Mouse (Mus musculus): ENCODE measurements at regions not wholly inside any gene's neighbourhood (a gene's known extent, or its start where the extent isn't known, plus 50 kb on each side); places are given as distances from the start of the nearest gene placed in this dataset.

- H3K9me3 ChIP-seq (replicated peaks; ENCODE audit: control insufficient read depth, low read length, poor library complexity, severe bottlenecking), result no peaks in the 10 kb centered on the region
- WGBS, result 84% methylated on average over 5 of the region's 5 CpGs
- no peaks in the 10 kb centered on the region for H3K27me3 ChIP-seq (ENCODE audit: control insufficient read depth, insufficient read depth, low read depth, low read length)
- H3K9ac ChIP-seq (ENCODE audit: low read depth, low read length), result no peak overlapping the region
- no peak overlapping the region for H3K4me3 ChIP-seq (ENCODE audit: low read depth, low read length)
- H3K36me3 ChIP-seq (ENCODE audit: control insufficient read depth, insufficient read depth, low read length), result no peaks in the 10 kb centered on the region
- H3K27ac ChIP-seq (ENCODE audit: low read length), result no peak overlapping the region
- no peak overlapping the region for H3K4me2 ChIP-seq (ENCODE audit: low read length)
- peaks cover 15% of the 10 kb centered on the region for H3K4me1 ChIP-seq (ENCODE audit: control insufficient read depth, insufficient read depth, low read length)
- ATAC-seq, result no peak
Measured at GRCm38 (mm10) chr4:12308332-12308731, 136.5 kb upstream of the Fam92a start.

DNA sequence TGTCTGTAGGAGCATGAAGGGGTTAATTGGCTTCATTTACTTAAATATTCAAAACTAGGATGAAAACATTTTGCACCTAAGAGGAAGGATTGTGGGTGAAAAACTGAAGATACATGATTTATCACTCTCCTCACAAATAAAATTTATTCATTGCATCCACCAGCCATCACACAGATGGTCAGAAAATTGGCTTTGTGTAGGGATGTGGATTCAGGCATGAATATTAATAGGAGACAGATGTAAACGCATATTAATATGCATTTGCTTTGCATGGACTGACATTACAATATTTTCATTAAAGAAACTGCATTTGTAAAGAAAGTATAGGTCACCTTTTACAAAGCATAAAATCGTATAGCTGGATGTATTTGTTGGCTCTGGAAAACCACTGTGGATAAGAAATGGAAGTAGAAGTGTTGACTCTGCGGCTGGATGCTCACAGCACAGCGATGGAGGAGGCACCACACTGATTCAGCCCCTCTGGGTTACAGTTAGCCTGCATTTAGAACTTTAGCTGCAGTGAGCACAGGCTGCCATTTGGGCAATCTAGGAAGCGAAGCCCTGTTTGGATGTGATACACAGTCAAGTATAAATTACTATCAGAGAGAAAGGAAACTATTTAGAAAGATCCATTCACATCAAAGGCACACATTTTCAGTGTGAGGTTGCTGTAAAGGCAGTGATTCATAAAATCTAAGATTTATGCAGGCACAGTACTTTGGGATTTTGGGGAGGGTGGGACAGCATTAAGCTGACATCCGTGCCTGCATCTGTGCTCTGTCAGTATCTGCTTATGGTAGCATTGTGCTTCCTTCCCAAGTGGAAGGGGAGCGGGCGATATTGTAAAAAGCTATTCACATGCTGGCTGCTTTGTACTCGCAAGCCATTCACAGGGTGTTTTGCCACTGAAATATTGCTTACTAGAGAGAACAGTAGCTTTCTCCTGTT is 135.1 kb upstream of the Fam92a start:
- WGBS, result 33% methylated on average over 9 of the region's 9 CpGs

GRCm38 (mm10) chr4:12287079-12287686 is 115.4 kb upstream of the Fam92a start:
- H3K4me1 ChIP-seq (ENCODE audit: control insufficient read depth, insufficient read depth, low read length), result peaks cover 3% of the 10 kb centered on the region; the same call in 1 of the 2 replicates
- H3K9ac ChIP-seq (ENCODE audit: low read depth, low read length), result no peak overlapping the region
- no peak overlapping the region for H3K4me3 ChIP-seq (ENCODE audit: low read depth, low read length)
- no peak overlapping the region for H3K27ac ChIP-seq (ENCODE audit: low read length)
- WGBS, result 40% methylated on average over 4 of the region's 4 CpGs
- 0 out of 2 replicates have a peak, but pooled peaks cover 4% of the 10 kb centered on the region for H3K9me3 ChIP-seq (replicated peaks; ENCODE audit: control insufficient read depth, low read length, poor library complexity, severe bottlenecking)
- no peaks in the 10 kb centered on the region for H3K27me3 ChIP-seq (ENCODE audit: control insufficient read depth, insufficient read depth, low read depth, low read length)
- H3K36me3 ChIP-seq (ENCODE audit: control insufficient read depth, insufficient read depth, low read length), result no peaks in the 10 kb centered on the region
- no peak overlapping the region for H3K4me2 ChIP-seq (ENCODE audit: low read length)
- 0 out of 2 replicates have a peak, but pooled peaks have one; percentile 28 for ATAC-seq

More for the DNA sequence above, 135.1 kb upstream of the Fam92a start:
- peak overlapping the region; percentile 39 for H3K4me2 ChIP-seq (ENCODE audit: low read length)
- H3K9me3 ChIP-seq (replicated peaks; ENCODE audit: control insufficient read depth, low read length, poor library complexity, severe bottlenecking), result no peaks in the 10 kb centered on the region
- no peaks in the 10 kb centered on the region for H3K27me3 ChIP-seq (ENCODE audit: control insufficient read depth, insufficient read depth, low read depth, low read length)
- H3K4me1 ChIP-seq (ENCODE audit: control insufficient read depth, insufficient read depth, low read length), result peaks cover 15% of the 10 kb centered on the region
- H3K27ac ChIP-seq (ENCODE audit: low read length), result peak overlapping the region; percentile 75
- H3K9ac ChIP-seq (ENCODE audit: low read depth, low read length), result peak overlapping the region; percentile 38; the same call in 1 of the 2 replicates
- H3K4me3 ChIP-seq (ENCODE audit: low read depth, low read length), result no peak overlapping the region
- no peaks in the 10 kb centered on the region for H3K36me3 ChIP-seq (ENCODE audit: control insufficient read depth, insufficient read depth, low read length)
- ATAC-seq, result peak; percentile 78

- Histone ChIP-seq H3K9me3 (replicated peaks; ENCODE audit: control insufficient read depth, low read length, poor library complexity, severe bottlenecking) (0 out of 2 replicates have a peak, but pooled peaks cover 4% of the 10 kb centered on the region), H3K4me3 (ENCODE audit: low read depth, low read length) (no peak overlapping the region), H3K4me2 (ENCODE audit: low read length) (no peak overlapping the region), H3K36me3 (ENCODE audit: control insufficient read depth, insufficient read depth, low read length) (no peaks in the 10 kb centered on the region), H3K4me1 (ENCODE audit: control insufficient read depth, insufficient read depth, low read length) (peaks cover 3% of the 10 kb centered on the region; the same call in 1 of the 2 replicates), H3K27me3 (ENCODE audit: control insufficient read depth, insufficient read depth, low read depth, low read length) (no peaks in the 10 kb centered on the region), H3K27ac (ENCODE audit: low read length) (no peak overlapping the region), H3K9ac (ENCODE audit: low read depth, low read length) (no peak overlapping the region)
- WGBS, result 34% methylated on average over 1 of the region's 1 CpGs
- ATAC-seq, result 0 out of 2 replicates have a peak, but pooled peaks have one; percentile 58
Measured at GRCm38 (mm10) chr4:12286391-12286790, 114.6 kb upstream of the Fam92a start.

DNA sequence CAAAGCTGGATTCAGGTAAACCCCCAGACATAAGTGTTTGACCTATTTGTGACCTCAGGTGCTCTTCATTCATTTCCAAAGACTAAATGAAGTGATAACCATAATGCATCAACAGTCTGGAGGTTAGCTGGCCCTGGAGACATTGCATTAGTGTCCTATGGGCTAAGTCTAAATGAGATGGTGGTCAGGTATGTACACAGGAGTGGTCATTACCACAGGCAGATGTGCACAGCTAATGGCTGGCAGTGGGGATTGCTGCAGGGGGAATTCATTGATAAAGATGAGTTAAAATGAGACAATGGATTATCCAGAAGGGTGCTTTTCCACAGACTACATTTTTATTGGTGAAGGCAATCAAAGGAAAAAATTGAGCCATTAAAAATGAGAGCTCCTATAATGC is 114.2 kb upstream of the Fam92a start:
- Histone ChIP-seq H3K9ac (ENCODE audit: low read depth, low read length) (no peak overlapping the region), H3K4me2 (ENCODE audit: low read length) (no peak overlapping the region), H3K4me3 (ENCODE audit: low read depth, low read length) (no peak overlapping the region), H3K27me3 (ENCODE audit: control insufficient read depth, insufficient read depth, low read depth, low read length) (no peaks in the 10 kb centered on the region), H3K27ac (ENCODE audit: low read length) (no peak overlapping the region), H3K9me3 (replicated peaks; ENCODE audit: control insufficient read depth, low read length, poor library complexity, severe bottlenecking) (0 out of 2 replicates have a peak, but pooled peaks cover 4% of the 10 kb centered on the region), H3K36me3 (ENCODE audit: control insufficient read depth, insufficient read depth, low read length) (no peaks in the 10 kb centered on the region), H3K4me1 (ENCODE audit: control insufficient read depth, insufficient read depth, low read length) (peaks cover 3% of the 10 kb centered on the region; the same call in 1 of the 2 replicates)
- ATAC-seq, result no peak

GRCm38 (mm10) chr4:12277949-12278348 is 106.1 kb upstream of the Fam92a start:
- no peak overlapping the region for H3K27ac ChIP-seq (ENCODE audit: low read length)
- H3K4me2 ChIP-seq (ENCODE audit: low read length), result no peak overlapping the region
- 80% methylated on average over 3 of the region's 3 CpGs for WGBS
- no peaks in the 10 kb centered on the region for H3K9me3 ChIP-seq (replicated peaks; ENCODE audit: control insufficient read depth, low read length, poor library complexity, severe bottlenecking)
- H3K4me3 ChIP-seq (ENCODE audit: low read depth, low read length), result no peak overlapping the region
- no peak for ATAC-seq
- no peak overlapping the region for H3K9ac ChIP-seq (ENCODE audit: low read depth, low read length)
- no peaks in the 10 kb centered on the region; the same call in 1 of the 2 replicates for H3K4me1 ChIP-seq (ENCODE audit: control insufficient read depth, insufficient read depth, low read length)
- no peaks in the 10 kb centered on the region for H3K27me3 ChIP-seq (ENCODE audit: control insufficient read depth, insufficient read depth, low read depth, low read length)
- H3K36me3 ChIP-seq (ENCODE audit: control insufficient read depth, insufficient read depth, low read length), result no peaks in the 10 kb centered on the region

DNA sequence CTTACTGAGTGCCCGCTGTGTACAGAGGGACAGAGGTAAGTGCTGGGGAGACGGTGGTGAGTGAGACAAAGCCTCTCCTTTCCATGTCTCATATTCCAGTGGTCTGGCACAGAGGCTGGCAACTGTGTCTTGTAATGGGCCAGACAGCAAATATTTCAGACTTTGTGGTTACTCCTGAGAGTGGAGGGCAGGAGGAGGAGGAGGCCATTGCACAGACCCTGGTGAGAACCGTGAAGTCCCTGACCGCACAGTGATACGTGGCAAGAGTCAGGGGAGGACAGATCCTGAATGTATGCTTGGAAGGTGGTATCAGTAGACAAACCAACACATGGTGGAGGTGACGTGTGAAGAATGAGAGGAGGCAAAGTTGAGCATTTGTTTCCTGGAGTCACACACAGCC is 101.6 kb upstream of the Fam92a start:
- no peak overlapping the region for H3K9ac ChIP-seq (ENCODE audit: low read depth, low read length)
- H3K27ac ChIP-seq (ENCODE audit: low read length), result no peak overlapping the region
- H3K4me3 ChIP-seq (ENCODE audit: low read depth, low read length), result no peak overlapping the region
- ATAC-seq, result no peak
- no peaks in the 10 kb centered on the region for H3K36me3 ChIP-seq (ENCODE audit: control insufficient read depth, insufficient read depth, low read length)
- WGBS, result 77% methylated on average over 6 of the region's 6 CpGs
- peaks cover 2% of the 10 kb centered on the region; the same call in 1 of the 2 replicates for H3K4me1 ChIP-seq (ENCODE audit: control insufficient read depth, insufficient read depth, low read length)
- no peaks in the 10 kb centered on the region for H3K27me3 ChIP-seq (ENCODE audit: control insufficient read depth, insufficient read depth, low read depth, low read length)
- no peak overlapping the region for H3K4me2 ChIP-seq (ENCODE audit: low read length)
- H3K9me3 ChIP-seq (replicated peaks; ENCODE audit: control insufficient read depth, low read length, poor library complexity, severe bottlenecking), result no peaks in the 10 kb centered on the region

- H3K4me3 ChIP-seq (ENCODE audit: low read depth, low read length), result no peak overlapping the region
- H3K27ac ChIP-seq (ENCODE audit: low read length), result no peak overlapping the region
- WGBS, result 22% methylated on average over 6 of the region's 6 CpGs
- H3K4me2 ChIP-seq (ENCODE audit: low read length), result no peak overlapping the region
- no peaks in the 10 kb centered on the region for H3K27me3 ChIP-seq (ENCODE audit: control insufficient read depth, insufficient read depth, low read depth, low read length)
- H3K36me3 ChIP-seq (ENCODE audit: control insufficient read depth, insufficient read depth, low read length), result no peaks in the 10 kb centered on the region
- H3K9ac ChIP-seq (ENCODE audit: low read depth, low read length), result no peak overlapping the region
- H3K9me3 ChIP-seq (replicated peaks; ENCODE audit: control insufficient read depth, low read length, poor library complexity, severe bottlenecking), result no peaks in the 10 kb centered on the region
- peaks cover 2% of the 10 kb centered on the region; the same call in 1 of the 2 replicates for H3K4me1 ChIP-seq (ENCODE audit: control insufficient read depth, insufficient read depth, low read length)
- no peak for ATAC-seq
Measured at GRCm38 (mm10) chr4:12272914-12273313, 101.1 kb upstream of the Fam92a start.

DNA sequence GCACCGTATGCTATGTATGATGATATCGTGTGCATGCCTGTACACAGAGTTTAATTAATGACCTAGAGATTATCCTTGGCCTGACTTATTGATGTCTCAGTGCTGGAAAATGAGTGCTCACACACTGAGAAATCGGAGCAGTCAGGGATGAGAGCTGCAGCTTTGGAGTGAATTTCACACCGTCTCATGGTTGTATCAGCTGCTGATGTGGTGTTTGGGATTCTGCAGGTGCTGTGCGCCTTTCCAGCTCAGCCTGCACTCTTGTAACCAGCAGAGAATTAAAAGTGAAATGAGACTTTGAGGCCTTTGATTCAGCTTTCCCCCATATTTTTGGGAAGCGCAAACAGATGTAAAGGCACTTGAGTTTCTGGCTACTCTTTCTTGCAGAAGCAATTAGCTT is 100.6 kb upstream of the Fam92a start:
- H3K9me3 ChIP-seq (replicated peaks; ENCODE audit: control insufficient read depth, low read length, poor library complexity, severe bottlenecking), result no peaks in the 10 kb centered on the region
- H3K36me3 ChIP-seq (ENCODE audit: control insufficient read depth, insufficient read depth, low read length), result no peaks in the 10 kb centered on the region
- WGBS, result 38% methylated on average over 6 of the region's 6 CpGs
- 0 out of 2 replicates have a peak overlapping the region, but pooled peaks have one; percentile 2 for H3K27ac ChIP-seq (ENCODE audit: low read length)
- H3K4me1 ChIP-seq (ENCODE audit: control insufficient read depth, insufficient read depth, low read length), result peaks cover 2% of the 10 kb centered on the region; the same call in 1 of the 2 replicates
- no peak overlapping the region for H3K9ac ChIP-seq (ENCODE audit: low read depth, low read length)
- ATAC-seq, result no peak
- no peak overlapping the region for H3K4me3 ChIP-seq (ENCODE audit: low read depth, low read length)
- no peak overlapping the region for H3K4me2 ChIP-seq (ENCODE audit: low read length)
- no peaks in the 10 kb centered on the region for H3K27me3 ChIP-seq (ENCODE audit: control insufficient read depth, insufficient read depth, low read depth, low read length)
